Mouse (Mus musculus): ENCODE measurements around the gene Ifna12.
"Not testable (repeated sequence)": the region's sequence is repeated elsewhere in the genome, so short reads cannot be mapped to it uniquely, and the experiment has no call there.

Gene Ifna12

GRCm38 (mm10) chr4:88603276-88603675 lies at the start of gene Ifna12:
Gene Ifna12, minus strand, starts transcription at chr4:88603376.
- DNase-seq (ENCODE audit: low spot score), result no peak

GRCm38 (mm10) chr4:88644359-88644758 lies 41.2 kb upstream of the Ifna12 start, which contains the start of gene Ifna13:
Gene Ifna13, minus strand, starts transcription at chr4:88644459.
- DNase-seq (ENCODE audit: low spot score), result no peak

- no peak for DNase-seq (ENCODE audit: low spot score)
These were observed 39.4 kb upstream of the Ifna12 start for GRCm38 (mm10) chr4:88642526-88642925.

- DNase-seq (ENCODE audit: low spot score), result peak; percentile 96
These were observed 38.1 kb upstream of the Ifna12 start for GRCm38 (mm10) chr4:88641077-88641831.

- DNase-seq (ENCODE audit: low spot score), result no peak
These were observed 37.5 kb upstream of the Ifna12 start for GRCm38 (mm10) chr4:88640704-88641076.

GRCm38 (mm10) chr4:88634311-88634710 lies 31.1 kb upstream of the Ifna12 start, which contains the start of gene C87499:
Gene C87499, minus strand, starts transcription at chr4:88634411.
- no peak for DNase-seq (ENCODE audit: low spot score)

- DNase-seq (ENCODE audit: low spot score), result no peak
These were observed 10.9 kb downstream of the Ifna12 start, which contains the start of gene Ifna9 for GRCm38 (mm10) chr4:88592285-88592684. Gene Ifna9, minus strand, starts transcription at chr4:88592385.

GRCm38 (mm10) chr4:88571698-88572097 lies 31.5 kb downstream of the Ifna12 start, which contains the start of gene Ifna14:
Gene Ifna14, minus strand, starts transcription at chr4:88571798.
- no peak for DNase-seq (ENCODE audit: low spot score)

- DNase-seq (ENCODE audit: low spot score), result no peak
These were observed 41.4 kb downstream of the Ifna12 start for GRCm38 (mm10) chr4:88561791-88562190.

GRCm38 (mm10) chr4:88558145-88558544 lies 45.0 kb downstream of the Ifna12 start, which contains the start of gene Ifna15:
Gene Ifna15, minus strand, starts transcription at chr4:88558245.
- not testable (repeated sequence) for DNase-seq (ENCODE audit: low spot score)

Measured in urinary bladder, postnatal 14 days (tissue).